ENCODE assay signal across 9 mouse cellular contexts in genomic region chr2:126663481-126663880, GRCm38 (mm10). TPM values are rescaled to one million over a fixed set of nuclear protein-coding genes. Genes with fewer than 3 reads are reported as not detected.
DNase-seq lines count a peak whose midpoint lies in the region; ATAC-seq lines count a peak whose summit lies in the region.
"Had no signal": no experiment of that assay in that cellular context is flagged by ENCODE, and none has a peak within 500 bp of the region (broad histone marks: within the 10 kb centered on the region; RNA-seq: fewer than 3 reads in every experiment).

No protein-coding gene starts in this region.

- no peak for ATAC-seq in hindbrain, embryonic 12.5 days (ENCODE audit: low FRiP score)

- no peaks in the 10 kb centered on the region for H3K9me3 ChIP-seq in hindbrain, embryonic 12.5 days (replicated peaks)

- H3K4me3 ChIP-seq in hindbrain, embryonic 12.5 days, result no peak overlapping the region
- H3K4me3 ChIP-seq: myocyte had no signal

- no peak overlapping the region for H3K4me2 ChIP-seq in hindbrain, embryonic 12.5 days (replicated peaks)

- intact Hi-C loops in left cerebral cortex, postnatal 14 days (cut with DNase I), result loop anchor here (5.0 kb wide), 1 partner anchor 66 kb away; no protein-coding TSS in a partner anchor
- intact Hi-C loops in left cerebral cortex, postnatal 10 days (cut with DNase I), result no loop called here

- WGBS in hindbrain, embryonic 12.5 days, result 60% methylated on average over 4 of the region's 4 CpGs

- peak; percentile 52 to 56 for DNase-seq in cerebellum, postnatal 10 days
- no peak for DNase-seq in cerebellum, adult 8-10 months
- DNase-seq in left cerebral cortex, postnatal 14 days (ENCODE audit: low spot score in 2 of 2), result peak; percentile 39 to 51
- no peak for DNase-seq in left cerebral cortex, postnatal 10 days (ENCODE audit: extremely low spot score in 1 of 2, low spot score in 2 of 2)
- peak; percentile 62 for DNase-seq in adipocyte (ENCODE audit: low spot score)
- DNase-seq in lung, postnatal 25 days (ENCODE audit: low spot score), result peak; percentile 49
- no peak for DNase-seq in gastrocnemius, adult 18-20 months (ENCODE audit: low spot score)

- no peaks in the 10 kb centered on the region for H3K4me1 ChIP-seq in hindbrain, embryonic 12.5 days

- H3K9ac ChIP-seq in hindbrain, embryonic 12.5 days, result no peak overlapping the region

- H3K36me3 ChIP-seq in hindbrain, embryonic 12.5 days, result no peaks in the 10 kb centered on the region

- H3K27ac ChIP-seq in hindbrain, embryonic 12.5 days, result no peak overlapping the region

- H3K27me3 ChIP-seq in hindbrain, embryonic 12.5 days, result no peaks in the 10 kb centered on the region

RNA-seq across cellular contexts. Expression of gene Gabpb1, which starts 12.7 kb away (rescaled TPM):
- total RNA-seq in left cerebral cortex, postnatal 14 days (2021), result 10 to 100 TPM; 20.1 to 21.4 TPM
- total RNA-seq in left cerebral cortex, postnatal 10 days (2021), result 10 to 100 TPM; 21.2 to 22.5 TPM
- total RNA-seq in gastrocnemius, adult 18-20 months (2021), result 1 to 10 TPM; 5.6 to 6.0 TPM
- polyA plus RNA-seq in hindbrain, embryonic 12.5 days (2016; fragmentation: Nextera tagmentation; extraction: Ambion mirVana), result 65.3 and 71.2 TPM in 2 replicates

RNA-seq across cellular contexts. Expression of gene Usp8, which starts 43.6 kb away (rescaled TPM):
- total RNA-seq in left cerebral cortex, postnatal 14 days (2021), result 10 to 100 TPM; 40.4 to 46.6 TPM
- total RNA-seq in left cerebral cortex, postnatal 10 days (2021), result 10 to 100 TPM; 30.7 to 35.8 TPM
- total RNA-seq in gastrocnemius, adult 18-20 months (2021), result 10 to 100 TPM; 16.3 to 17.1 TPM
- 40.0 and 44.6 TPM in 2 replicates for polyA plus RNA-seq in hindbrain, embryonic 12.5 days (2016; fragmentation: Nextera tagmentation; extraction: Ambion mirVana)

RNA-seq across cellular contexts. Expression of gene Hdc, which starts 44.4 kb away (rescaled TPM):
- under 1 TPM; 0.36 to 0.59 TPM for total RNA-seq in left cerebral cortex, postnatal 14 days (2021)
- under 1 TPM; 0.41 to 0.54 TPM for total RNA-seq in left cerebral cortex, postnatal 10 days (2021)
- under 1 TPM; 0.68 to 0.69 TPM for total RNA-seq in gastrocnemius, adult 18-20 months (2021)
- 2.1 and 2.5 TPM in 2 replicates for polyA plus RNA-seq in hindbrain, embryonic 12.5 days (2016; fragmentation: Nextera tagmentation; extraction: Ambion mirVana)

Comparison
In these comparisons a context has a peak if more than half of its experiments do, and no peak if none do; other contexts are left out.
1. DNase-seq: peak in cerebellum, postnatal 10 days (2 of 2), left cerebral cortex, postnatal 14 days (2 of 2), adipocyte (single experiment) and lung, postnatal 25 days (single experiment); none in cerebellum, adult 8-10 months (single experiment), left cerebral cortex, postnatal 10 days (0 of 2) and gastrocnemius, adult 18-20 months (single experiment).